Mouse (Mus musculus): ENCODE results near the gene Rc3h1. TPM values are rescaled to one million over a fixed set of nuclear protein-coding genes. Genes with fewer than 3 reads are reported as not detected.

The Rc3h1 gene
- 34.1 TPM for polyA plus RNA-seq (2015; fragmentation: Illumina TruSeq; extraction: RNeasy Lipid Tissue Mini Kit (QIAGEN cat#74804); ENCODE audit: insufficient read depth, low replicate concordance)

DNA sequence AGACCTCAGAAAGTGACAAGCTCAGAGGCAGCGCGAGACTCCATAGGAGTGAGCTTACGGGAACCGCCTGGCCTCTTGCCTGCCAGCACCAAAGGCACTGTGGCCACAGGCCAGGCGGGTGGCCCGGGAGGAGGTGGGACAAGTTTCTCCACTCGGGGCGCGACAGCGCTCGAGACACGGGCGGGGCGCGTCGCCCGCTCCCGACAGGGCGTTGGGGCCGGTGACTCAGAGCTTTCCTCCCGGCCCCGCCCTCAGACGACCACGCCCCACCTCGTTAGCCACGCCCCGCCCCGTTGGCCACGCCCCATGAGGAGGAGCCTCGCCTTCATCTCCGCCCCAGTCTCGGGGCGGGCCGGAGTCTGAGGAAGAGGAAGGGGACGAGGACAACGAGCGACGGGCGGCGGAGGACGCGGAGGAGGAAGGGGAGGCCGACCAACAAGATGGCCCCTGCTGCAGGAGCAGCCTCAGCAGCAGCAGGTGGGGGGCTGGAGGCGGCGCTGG lies at the start of gene Rc3h1:
Gene Rc3h1, plus strand, starts transcription at position 362 of the 501 bp plus-strand sequence.

DNA sequence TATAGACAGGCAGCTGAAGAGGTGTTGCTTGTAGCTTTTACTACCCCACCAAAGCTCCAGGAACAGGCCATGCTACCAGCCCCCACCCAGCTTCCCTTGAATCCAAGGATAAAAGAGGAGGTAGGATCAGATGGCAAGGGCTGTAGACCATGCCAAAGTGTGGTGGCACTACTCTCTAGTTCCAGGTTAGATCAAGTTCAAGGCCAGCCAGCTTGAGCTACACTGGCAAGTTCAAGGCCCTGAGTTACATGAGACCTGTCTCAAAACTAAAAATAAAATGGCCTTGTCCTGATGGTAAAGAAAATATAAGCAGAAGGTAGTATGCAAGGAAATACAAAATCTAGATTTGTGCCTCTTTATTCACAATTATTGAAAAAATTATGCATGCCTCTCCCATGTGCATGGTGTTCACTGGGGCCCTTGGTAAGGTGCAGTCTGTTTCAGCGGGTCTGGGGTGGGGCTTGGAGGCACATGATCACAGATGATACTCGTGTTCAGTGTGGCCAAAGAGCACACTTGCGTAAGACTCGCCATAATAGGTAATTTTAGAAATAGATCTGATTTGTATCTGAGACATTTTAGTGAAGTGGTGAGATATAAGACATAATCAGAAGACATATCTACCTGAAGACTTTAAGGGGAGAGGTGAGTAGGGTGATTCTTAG lies 72.0 kb downstream of the Rc3h1 start, which contains the start of gene Serpinc1:
Gene Serpinc1, plus strand, starts transcription at position 515 of the 665 bp plus-strand sequence.

Other genes starting within 250 kb of the Rc3h1 start
- gene Rabgap1l, start 113.2 kb upstream of the Rc3h1 start, polyA plus RNA-seq (2015; fragmentation: Illumina TruSeq; extraction: RNeasy Lipid Tissue Mini Kit (QIAGEN cat#74804); ENCODE audit: insufficient read depth, low replicate concordance): 199 TPM
- gene Serpinc1, start 72.2 kb downstream of the Rc3h1 start, polyA plus RNA-seq (2015; fragmentation: Illumina TruSeq; extraction: RNeasy Lipid Tissue Mini Kit (QIAGEN cat#74804); ENCODE audit: insufficient read depth, low replicate concordance): 1.5 TPM
- 28.7 TPM for gene Zbtb37, start 128.4 kb downstream of the Rc3h1 start, polyA plus RNA-seq (2015; fragmentation: Illumina TruSeq; extraction: RNeasy Lipid Tissue Mini Kit (QIAGEN cat#74804); ENCODE audit: insufficient read depth, low replicate concordance)
- 25.9 TPM for gene Dars2, start 164.2 kb downstream of the Rc3h1 start, polyA plus RNA-seq (2015; fragmentation: Illumina TruSeq; extraction: RNeasy Lipid Tissue Mini Kit (QIAGEN cat#74804); ENCODE audit: insufficient read depth, low replicate concordance)
- gene Cenpl, start 164.3 kb downstream of the Rc3h1 start, polyA plus RNA-seq (2015; fragmentation: Illumina TruSeq; extraction: RNeasy Lipid Tissue Mini Kit (QIAGEN cat#74804); ENCODE audit: insufficient read depth, low replicate concordance): 12.3 TPM
- 41.2 TPM for gene Klhl20, start 225.1 kb downstream of the Rc3h1 start, polyA plus RNA-seq (2015; fragmentation: Illumina TruSeq; extraction: RNeasy Lipid Tissue Mini Kit (QIAGEN cat#74804); ENCODE audit: insufficient read depth, low replicate concordance)
- not detected for gene Ankrd45, start 236.3 kb downstream of the Rc3h1 start, polyA plus RNA-seq (2015; fragmentation: Illumina TruSeq; extraction: RNeasy Lipid Tissue Mini Kit (QIAGEN cat#74804); ENCODE audit: insufficient read depth, low replicate concordance)

Data from spleen, adult 10 weeks (tissue).